Mouse (Mus musculus) cerebral cortex, adult 2 months (tissue): ENCODE data around the gene Lipe.

Experiments
- WGBS: fragments of 180-500 bp; shearing (Covaris S2); methylation state at CpG from one replicate; pipeline ENCODE4 v1.1.7; 2018; 5-methylcytosine and 5-hydroxymethylcytosine counted together

Lipe gene

DNA sequence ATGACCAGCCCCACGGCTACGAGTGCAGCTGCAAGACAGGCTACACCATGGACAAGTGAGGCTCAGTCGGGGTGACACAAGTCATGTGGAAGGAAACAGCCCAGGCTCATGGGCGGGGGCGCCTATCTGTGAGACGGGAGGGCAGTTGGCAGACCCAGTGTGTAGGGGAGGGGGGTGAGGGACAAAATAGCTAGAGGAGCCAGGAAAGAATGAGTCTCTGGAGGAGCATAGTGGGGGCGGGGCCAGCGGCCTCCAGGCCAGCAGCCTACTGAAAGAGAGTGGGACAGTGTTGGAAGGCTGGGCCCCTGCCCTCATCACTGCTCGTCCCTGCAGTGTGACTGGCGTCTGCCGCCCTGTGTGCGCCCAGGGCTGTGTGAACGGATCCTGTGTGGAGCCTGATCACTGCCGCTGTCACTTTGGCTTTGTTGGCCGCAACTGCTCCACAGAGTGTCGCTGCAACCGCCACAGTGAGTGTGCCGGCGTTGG lies 39.7 kb downstream of the Lipe start:
- WGBS: 63% methylated on average over 19 of the region's 19 CpGs

DNA sequence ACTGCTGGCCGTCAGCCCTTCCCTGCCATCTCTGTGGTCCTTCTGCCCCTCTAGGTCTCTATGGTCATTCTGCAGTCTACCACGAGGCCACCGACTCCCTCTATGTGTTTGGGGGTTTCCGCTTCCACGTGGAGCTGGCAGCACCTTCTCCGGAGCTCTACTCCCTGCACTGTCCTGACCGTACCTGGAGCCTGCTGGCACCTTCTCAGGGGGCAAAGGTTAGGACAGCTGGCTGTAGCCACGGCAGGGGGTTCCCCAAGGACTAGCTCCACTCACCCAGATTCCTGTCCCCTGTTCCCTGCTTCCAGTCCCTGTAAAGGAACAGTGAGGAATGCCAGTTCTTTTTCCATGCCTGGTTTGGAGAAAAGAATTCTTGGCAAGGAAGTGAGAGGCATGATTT lies 49.6 kb downstream of the Lipe start:
- 87% methylated on average over 8 of the region's 8 CpGs for WGBS

DNA sequence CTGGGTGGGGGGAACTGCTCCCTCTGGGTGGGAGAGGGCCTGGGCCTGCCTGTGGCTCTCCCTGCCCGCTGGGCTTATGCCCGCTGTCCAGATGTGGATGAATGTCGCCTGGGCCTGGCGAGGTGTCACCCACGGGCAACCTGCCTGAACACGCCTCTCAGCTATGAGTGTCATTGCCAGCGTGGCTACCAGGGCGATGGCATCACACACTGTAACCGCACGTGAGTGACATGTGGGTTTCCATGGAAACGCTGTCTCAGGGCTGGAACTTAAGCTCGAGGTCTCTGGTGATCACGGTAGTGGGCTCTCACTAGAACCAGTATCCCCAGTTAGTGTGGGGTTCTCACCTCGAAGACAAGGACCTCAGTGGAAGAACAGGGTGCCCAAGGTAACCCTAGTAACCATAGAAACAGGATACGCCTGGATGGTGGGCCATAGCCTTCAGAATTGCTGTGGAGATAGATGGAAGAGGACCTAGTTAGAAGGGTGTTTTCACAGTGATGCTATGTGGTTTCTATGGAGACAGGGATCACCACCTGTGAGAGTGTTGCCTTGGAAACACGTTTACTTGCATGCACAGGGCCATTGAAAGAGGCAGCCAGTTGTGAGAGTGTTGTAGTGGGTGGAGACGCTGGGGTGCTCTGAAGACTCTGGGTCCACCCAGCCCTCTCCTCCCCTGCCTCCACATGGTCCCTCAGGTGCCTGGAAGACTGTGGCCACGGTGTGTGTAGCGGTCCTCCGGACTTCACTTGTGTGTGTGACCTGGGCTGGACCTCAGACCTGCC lies 57.3 kb downstream of the Lipe start:
- 62% methylated on average over 20 of the region's 20 CpGs for WGBS

DNA sequence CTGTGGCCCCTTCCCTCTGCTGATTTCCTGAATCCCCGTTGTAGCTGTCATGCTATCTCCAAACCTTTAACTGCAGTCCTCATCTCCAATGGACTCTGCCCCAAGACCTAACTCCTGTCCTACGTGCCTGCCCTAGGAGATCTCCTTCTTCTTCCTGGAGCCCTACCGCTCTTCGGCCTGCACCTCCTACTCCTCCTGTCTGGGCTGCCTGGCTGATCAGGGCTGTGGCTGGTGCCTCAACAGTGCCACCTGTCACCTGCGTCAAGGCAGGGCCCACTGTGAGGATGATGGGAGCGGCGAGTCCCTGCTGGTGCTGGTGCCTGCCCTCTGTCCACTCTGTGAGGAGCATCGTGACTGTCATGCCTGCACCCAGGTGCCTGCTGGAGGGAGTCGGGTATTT lies 59.2 kb downstream of the Lipe start:
- WGBS: 87% methylated on average over 9 of the region's 9 CpGs

DNA sequence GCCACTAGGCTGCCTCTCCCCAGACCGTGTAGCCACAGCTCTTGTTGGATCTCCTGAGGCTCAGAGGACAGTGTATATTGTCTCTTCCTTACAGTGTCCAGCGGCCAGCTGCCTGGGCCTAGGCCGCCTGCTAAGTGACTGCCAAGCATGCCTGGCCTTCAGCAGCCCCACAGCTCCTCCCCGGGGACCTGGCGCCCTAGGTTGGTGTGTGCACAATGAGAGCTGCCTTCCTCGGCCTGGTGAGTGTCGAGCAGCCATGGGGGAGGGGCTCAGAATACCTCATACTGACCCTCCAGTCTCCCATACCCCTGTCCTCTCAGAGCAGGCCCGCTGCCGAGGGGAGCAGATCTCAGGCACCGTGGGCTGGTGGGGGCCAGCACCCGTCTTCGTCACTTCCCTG lies 64.0 kb downstream of the Lipe start:
- WGBS: 79% methylated on average over 12 of the region's 12 CpGs

DNA sequence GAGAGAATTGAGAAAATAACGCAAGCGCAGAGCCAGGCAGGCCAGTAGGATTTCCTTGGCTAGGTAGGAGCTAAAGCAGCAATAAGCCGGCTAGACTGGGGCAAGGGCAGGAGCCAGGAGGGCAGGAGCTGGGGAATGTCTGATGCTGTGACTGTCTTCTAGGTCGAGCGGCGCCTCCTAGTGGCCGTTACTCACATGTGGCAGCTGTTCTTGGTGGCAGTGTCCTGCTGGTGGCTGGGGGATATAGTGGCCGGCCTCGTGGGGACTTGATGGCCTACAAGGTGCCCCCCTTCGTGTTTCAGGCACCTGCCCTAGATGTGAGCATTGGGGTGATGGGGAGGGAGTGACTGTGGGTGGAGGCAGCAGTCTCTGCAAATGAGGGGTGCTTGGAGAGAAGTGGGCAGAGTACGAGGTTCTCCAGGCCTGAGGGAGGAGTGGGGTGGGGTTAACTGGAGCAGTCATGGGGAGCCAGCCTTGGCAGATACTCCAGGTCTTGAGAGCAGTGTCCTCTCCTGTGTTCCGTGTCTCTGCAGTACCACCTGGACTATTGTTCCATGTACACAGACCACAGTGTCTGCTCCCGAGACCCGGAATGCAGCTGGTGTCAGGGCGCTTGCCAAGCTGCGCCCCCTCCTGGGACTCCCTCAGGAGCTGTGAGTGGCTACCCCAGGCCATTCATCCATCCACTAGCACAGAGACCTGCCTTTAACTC lies 64.8 kb downstream of the Lipe start:
- 42% methylated on average over 16 of the region's 16 CpGs for WGBS
